Mouse (Mus musculus): Measurements from ENCODE around the gene Cobll1. TPM values are rescaled to one million over a fixed set of nuclear protein-coding genes. Genes with fewer than 3 reads are reported as not detected.

Cobll1 gene
- total RNA-seq, 2 experiments from 2014 or later = 6.3 to 6.4 TPM

- intact Hi-C loops (cut with DNase I; ENCODE audit: low total_unique reads) = no loop called here
- DNase-seq = no peak
Measured at GRCm38 (mm10) chr2:65050776-65051175, 188.4 kb downstream of the Cobll1 start.

GRCm38 (mm10) chr2:65048234-65049017 lies 190.8 kb downstream of the Cobll1 start:
- intact Hi-C loops (cut with DNase I; ENCODE audit: low total_unique reads) = no loop called here
- DNase-seq = no peak

Other genes with a start within 250 kb of the Cobll1 start
- 10 to 100 TPM; 11.3 to 18.1 TPM for gene Grb14, start 214.4 kb downstream of the Cobll1 start, total RNA-seq (2021)
- 1 to 10 TPM in 1 of 2 experiments, under 1 TPM in 1; 0.97 to 1.2 TPM for gene Slc38a11, start 124.6 kb upstream of the Cobll1 start, total RNA-seq (2021)

Measured in gastrocnemius, postnatal 14 days (tissue).